ENCODE assay signal across 8 mouse cellular contexts in the genomic region with DNA sequence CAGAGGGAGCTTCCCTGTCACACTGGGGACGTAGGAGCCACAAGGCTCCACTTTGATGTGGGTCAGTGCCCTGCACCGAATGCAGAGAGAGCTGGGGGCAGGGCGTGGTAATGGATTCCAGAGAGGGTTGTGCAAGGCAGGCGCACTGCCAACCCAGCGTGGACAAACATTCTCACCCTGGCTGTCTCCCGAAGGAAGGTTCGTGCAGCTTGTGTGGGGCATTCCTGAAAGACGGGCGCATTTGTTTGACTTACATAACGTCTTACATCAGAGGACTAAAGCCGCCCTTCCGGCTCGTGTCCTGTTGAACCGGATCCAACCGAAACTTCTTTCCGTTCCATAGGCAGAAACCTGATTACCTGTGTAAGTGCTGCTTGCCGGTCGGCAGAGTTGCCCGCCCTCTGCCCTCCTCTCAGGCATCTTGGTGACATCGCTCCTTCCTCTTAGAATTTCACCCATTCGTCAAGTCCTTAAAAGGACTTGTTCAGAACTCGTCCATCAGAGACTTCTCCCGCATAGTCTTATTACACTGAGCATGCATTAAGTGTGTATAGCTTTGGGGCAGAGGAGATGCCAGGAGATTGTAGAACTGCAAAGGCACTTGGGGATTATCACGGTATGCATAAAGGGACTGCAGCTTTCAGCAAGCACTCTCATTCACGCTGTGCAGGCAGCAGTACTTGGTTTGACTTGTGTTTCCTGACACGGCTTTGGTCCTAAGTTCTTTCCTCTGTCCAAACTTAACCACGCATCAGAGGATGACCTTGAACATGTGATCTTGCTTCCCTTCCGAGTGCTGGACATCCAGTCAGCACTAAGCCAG. TPM values are rescaled to one million over a fixed set of nuclear protein-coding genes. Genes with fewer than 3 reads are reported as not detected.
A peak's percentile ranks its signal among the peaks of the same experiment; 100 is the strongest.
DNase-seq lines count a peak whose midpoint lies in the region; ATAC-seq and TF ChIP-seq lines count a peak whose summit lies in the region.

No protein-coding gene starts in this region.

- intact Hi-C loops in gastrocnemius, adult 2 months (cut with DNase I): no loop called here

- peak overlapping the region; percentile 78 for H3K4me3 ChIP-seq in gastrocnemius, adult 2 months
- H3K4me3 ChIP-seq in hindbrain, embryonic 15.5 days: peak overlapping the region; percentile 32
- H3K4me3 ChIP-seq in lung, embryonic 15.5 days: peak overlapping the region; percentile 31

- peak; percentile 42; the same call in 1 of the 2 replicates for ATAC-seq in hindbrain, embryonic 15.5 days (ENCODE audit: low FRiP score, low read depth)
- ATAC-seq in lung, embryonic 15.5 days (ENCODE audit: borderline replicate concordance, extremely low read depth, low FRiP score, low TSS enrichment): peak; percentile 70

- peaks cover 14% of the 10 kb centered on the region for H3K4me1 ChIP-seq in hindbrain, embryonic 15.5 days (replicated peaks)
- peaks cover 35% of the 10 kb centered on the region for H3K4me1 ChIP-seq in lung, embryonic 15.5 days

- WGBS in hindbrain, embryonic 15.5 days: 38% methylated on average over 28 of the region's 28 CpGs
- WGBS in lung, embryonic 15.5 days: 17% methylated on average over 28 of the region's 28 CpGs

- 0 out of 2 replicates have a peak, but pooled peaks cover 4% of the 10 kb centered on the region for H3K27me3 ChIP-seq in hindbrain, embryonic 15.5 days
- H3K27me3 ChIP-seq in lung, embryonic 15.5 days: no peaks in the 10 kb centered on the region; the same call in 1 of the 2 replicates

- peak; percentile 80 for DNase-seq in R1 (ENCODE audit: low read depth, low spot score)
- DNase-seq in cerebellum, postnatal 36 days: peak; percentile 59
- DNase-seq in gastrocnemius, adult 2 months: peak; percentile 80
- DNase-seq in layer of hippocampus, postnatal 14 days (ENCODE audit: low spot score in 2 of 2): peak; percentile 26 to 33
- peak; percentile 31 for DNase-seq in ovary, postnatal 14 days (ENCODE audit: low spot score)
- DNase-seq in urinary bladder, adult 2 months (ENCODE audit: low spot score): peak; percentile 42

- H3K9ac ChIP-seq in hindbrain, embryonic 15.5 days: 0 out of 2 replicates have a peak overlapping the region, but pooled peaks have one; percentile 15
- no peak overlapping the region for H3K9ac ChIP-seq in lung, embryonic 15.5 days

- no peaks in the 10 kb centered on the region for H3K9me3 ChIP-seq in hindbrain, embryonic 15.5 days
- H3K9me3 ChIP-seq in lung, embryonic 15.5 days: no peaks in the 10 kb centered on the region

- no peak for TF ChIP-seq CTCF in gastrocnemius, adult 2 months (IDR thresholded peaks at IDR 0.05)

- peak overlapping the region; percentile 56 for H3K27ac ChIP-seq in gastrocnemius, adult 2 months
- H3K27ac ChIP-seq in hindbrain, embryonic 15.5 days (replicated peaks): no peak overlapping the region
- H3K27ac ChIP-seq in lung, embryonic 15.5 days: peak overlapping the region; percentile 91

- no peaks in the 10 kb centered on the region for H3K36me3 ChIP-seq in hindbrain, embryonic 15.5 days
- no peaks in the 10 kb centered on the region for H3K36me3 ChIP-seq in lung, embryonic 15.5 days

- peak overlapping the region; percentile 58 for H3K4me2 ChIP-seq in hindbrain, embryonic 15.5 days
- H3K4me2 ChIP-seq in lung, embryonic 15.5 days: peak overlapping the region; percentile 58

RNA-seq across cellular contexts. Expression of gene Gm5148, which starts 36.9 kb away (rescaled TPM):
- total RNA-seq in gastrocnemius, adult 2 months (2021): under 1 TPM in 1 of 2 experiments, not detected in 1; 0.25 TPM
- polyA plus RNA-seq in hindbrain, embryonic 15.5 days (2015; fragmentation: Nextera tagmentation; extraction: Ambion mirVana): 12.2 and 13.4 TPM in 2 replicates
- total RNA-seq in layer of hippocampus, postnatal 14 days (2021): 1 to 10 TPM; 2.2 TPM
- polyA plus RNA-seq in lung, embryonic 15.5 days (2015; fragmentation: Nextera tagmentation; extraction: Ambion mirVana): 4.7 and 5.8 TPM in 2 replicates
- polyA plus RNA-seq in urinary bladder, adult 2 months (2012; rRNA removed): 5.0 and 6.5 TPM in 2 replicates

RNA-seq across cellular contexts. Expression of gene Spry1, which starts 47.6 kb away (rescaled TPM):
- 10 to 100 TPM; 12.3 to 21.8 TPM for total RNA-seq in gastrocnemius, adult 2 months (2021)
- polyA plus RNA-seq in hindbrain, embryonic 15.5 days (2015; fragmentation: Nextera tagmentation; extraction: Ambion mirVana): 6.0 and 7.0 TPM in 2 replicates
- total RNA-seq in layer of hippocampus, postnatal 14 days (2021): 10 to 100 TPM; 15.1 to 16.8 TPM
- 15.8 and 16.7 TPM in 2 replicates for polyA plus RNA-seq in lung, embryonic 15.5 days (2015; fragmentation: Nextera tagmentation; extraction: Ambion mirVana)
- polyA plus RNA-seq in urinary bladder, adult 2 months (2012; rRNA removed): 34.7 and 38.2 TPM in 2 replicates

Comparison
In these comparisons a context has a peak if more than half of its experiments do, and no peak if none do; other contexts are left out.
1. DNase-seq: peak in every context shown above with its lines; median percentile 80 in R1; 80 in gastrocnemius, adult 2 months; 59 in cerebellum, postnatal 36 days; 42 in urinary bladder, adult 2 months; 31 in ovary, postnatal 14 days; 30 in layer of hippocampus, postnatal 14 days.